Mouse (Mus musculus) adrenal gland, postnatal 36 days (tissue): ENCODE results near the gene Tec. TPM values are rescaled to one million over a fixed set of nuclear protein-coding genes. Genes with fewer than 3 reads are reported as not detected.

Experiments
- DNase-seq, 2 experiments: peaks; one replicate each; pipeline ENCODE4 v3.0.0; 2021; ENCODE audit warnings: mixed read lengths in 1 of 2
- total RNA-seq, 2 experiments: library from RNA; stranded (reverse); gene quantifications; 2 replicates each; pipeline ENCODE4 v1.2.3; 2021

Tec gene
- total RNA-seq, 2 experiments from 2014 or later: 2.2 to 3.2 TPM

- DNase-seq: peak; percentile 63 to 66
These were observed 23.3 kb upstream of the Tec start for GRCm38 (mm10) chr5:72891534-72891933.

GRCm38 (mm10) chr5:72888260-72888659 lies 20.0 kb upstream of the Tec start:
- no peak for DNase-seq

GRCm38 (mm10) chr5:72886458-72887222 lies 18.4 kb upstream of the Tec start:
- no peak for DNase-seq

GRCm38 (mm10) chr5:72883706-72884105 lies 15.4 kb upstream of the Tec start:
- DNase-seq: no peak

DNA sequence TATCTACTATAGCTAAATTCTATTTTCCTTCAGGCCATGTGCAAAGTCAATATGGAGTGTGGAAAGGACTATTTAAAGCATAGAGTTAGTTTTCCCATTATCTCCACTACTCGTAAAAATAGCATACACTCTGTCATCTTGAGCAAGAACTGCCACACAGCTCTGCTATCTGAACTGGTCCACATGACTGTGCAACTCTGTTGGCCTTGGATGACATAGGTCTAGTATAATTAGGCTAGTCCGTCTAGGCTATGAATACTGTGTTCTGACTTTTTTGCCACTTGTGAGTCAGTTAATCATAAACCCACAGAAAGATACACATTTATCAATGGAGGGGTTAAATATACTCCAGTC lies 14.1 kb upstream of the Tec start:
- peak in 1 of 2 experiments; percentile 58 for DNase-seq

GRCm38 (mm10) chr5:72881748-72882411 lies 13.6 kb upstream of the Tec start:
- DNase-seq: no peak

DNA sequence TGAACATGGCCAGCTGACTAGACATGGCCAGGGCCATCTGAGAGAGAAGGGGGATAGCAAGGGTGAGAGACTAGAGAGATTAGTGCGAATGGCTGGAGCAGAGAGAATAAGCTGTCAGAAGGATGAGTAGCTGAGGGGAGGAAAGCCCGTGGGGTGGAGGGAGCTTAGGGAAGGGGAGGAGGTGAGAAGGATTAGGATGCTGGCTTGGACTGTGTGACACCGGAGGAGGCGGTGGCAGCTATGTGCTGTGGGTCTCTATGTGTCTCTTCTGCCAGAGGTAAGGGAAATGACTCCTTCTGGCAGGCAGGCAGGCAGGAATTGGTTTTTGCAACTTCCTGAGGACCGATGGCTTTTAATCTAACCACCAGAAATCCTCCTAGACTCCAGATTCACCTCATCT lies 11.5 kb upstream of the Tec start:
- DNase-seq: no peak

GRCm38 (mm10) chr5:72871114-72871513 lies 2.8 kb upstream of the Tec start:
- DNase-seq: no peak

GRCm38 (mm10) chr5:72869779-72870608 lies 1.7 kb upstream of the Tec start:
- DNase-seq: no peak

- no peak for DNase-seq
These were observed 1.1 kb downstream of the Tec start for GRCm38 (mm10) chr5:72867036-72867672.

DNA sequence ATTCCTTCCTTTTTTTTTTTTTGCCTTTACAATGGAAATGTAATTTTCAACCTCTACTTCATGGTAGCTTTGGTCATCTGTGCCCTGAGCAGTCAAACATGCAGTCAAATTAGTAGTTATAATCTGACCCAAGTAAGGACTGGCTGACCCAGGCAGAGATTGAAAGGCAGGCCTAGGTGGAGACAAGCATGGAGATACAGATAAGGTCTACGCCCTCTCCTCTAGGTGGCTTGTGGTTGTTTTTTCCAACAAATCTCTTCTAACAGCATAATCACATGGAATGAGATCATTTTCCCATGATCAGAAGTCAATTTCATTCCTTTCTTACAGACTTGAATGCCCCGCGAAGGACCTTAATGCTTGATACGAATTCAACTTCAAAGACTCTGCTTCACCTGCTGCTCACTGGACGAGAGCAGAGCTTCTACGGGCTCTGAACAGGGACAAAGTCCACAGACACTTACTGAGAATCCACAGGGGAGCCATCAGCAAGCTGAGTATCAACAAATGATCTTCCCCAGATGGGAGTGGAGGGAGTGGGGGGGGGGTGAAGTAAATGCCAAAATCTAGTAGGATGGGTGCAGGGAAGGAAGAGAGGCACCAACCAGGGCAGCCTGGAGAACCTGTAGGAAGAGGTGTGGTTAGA lies 1.9 kb downstream of the Tec start:
- DNase-seq: no peak

GRCm38 (mm10) chr5:72864654-72865178 lies 3.6 kb downstream of the Tec start:
- DNase-seq: no peak

- no peak for DNase-seq
These were observed 5.1 kb downstream of the Tec start for GRCm38 (mm10) chr5:72863166-72863565.

- DNase-seq: no peak
These were observed 6.4 kb downstream of the Tec start for GRCm38 (mm10) chr5:72861726-72862385.

GRCm38 (mm10) chr5:72860899-72861298 lies 7.4 kb downstream of the Tec start:
- DNase-seq: no peak

DNA sequence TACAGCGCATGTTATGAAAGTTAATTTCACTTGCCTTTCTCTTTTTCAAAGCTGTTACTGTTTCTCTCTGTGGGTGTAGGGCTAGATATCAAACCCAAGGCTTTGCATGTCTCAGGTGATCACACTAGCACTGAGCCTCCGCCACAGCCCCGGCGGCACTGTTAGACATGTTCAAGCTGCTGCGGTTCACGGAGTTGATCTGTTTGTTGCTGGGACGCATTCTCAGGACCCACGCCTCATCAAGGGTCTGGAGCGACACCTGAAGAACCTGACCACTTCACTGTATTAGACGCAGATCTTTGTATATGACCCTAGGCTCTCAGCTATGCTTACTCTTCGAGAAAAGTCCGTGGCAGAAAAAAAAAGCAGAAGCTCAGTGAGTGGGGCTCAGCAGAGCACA lies 10.0 kb downstream of the Tec start:
- DNase-seq: no peak

- DNase-seq: no peak
These were observed 10.5 kb downstream of the Tec start for GRCm38 (mm10) chr5:72857756-72858155.

GRCm38 (mm10) chr5:72856255-72856878 lies 11.9 kb downstream of the Tec start:
- no peak for DNase-seq

DNA sequence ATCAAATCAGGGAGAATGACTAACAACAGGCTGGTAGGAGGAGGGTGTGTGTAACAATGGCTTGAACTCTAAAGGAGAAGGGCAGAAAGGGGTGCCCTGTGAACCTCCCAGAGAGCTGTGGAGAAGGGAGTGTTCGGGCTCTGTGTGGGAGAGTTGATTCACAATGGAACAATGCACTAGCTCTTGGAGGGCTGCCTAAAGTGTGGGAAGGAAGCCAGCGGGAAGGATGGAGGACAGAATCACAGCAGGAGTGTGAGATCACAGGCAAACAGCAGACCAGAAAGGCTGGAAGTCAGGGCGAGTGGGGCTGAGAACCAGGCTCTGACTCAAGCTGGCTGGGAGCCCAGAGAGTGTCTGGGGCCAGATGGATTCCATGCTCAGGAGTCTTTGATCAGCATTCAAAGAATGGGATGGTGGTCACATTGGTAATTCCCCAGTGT lies 12.6 kb downstream of the Tec start:
- peak; percentile 89 to 91 for DNase-seq
